Mouse (Mus musculus) ES-Bruce4 (cell line): ENCODE measurements around the gene Zfp599. TPM values are rescaled to one million over a fixed set of nuclear protein-coding genes. Genes with fewer than 3 reads are reported as not detected.

Experiments
- H3K27ac ChIP-seq: 2 replicates; pipeline ENCODE4 v1.5.1; 2012; ENCODE audit warnings: low read length, inconsistent platforms; ENCODE audit not compliant: insufficient read depth
- H3K27me3 ChIP-seq: 2 replicates; pipeline ENCODE4 v1.6.1; 2012; ENCODE audit warnings: mild to moderate bottlenecking, low read length, inconsistent platforms; ENCODE audit not compliant: control insufficient read depth, poor library complexity, insufficient read depth, severe bottlenecking
- H3K36me3 ChIP-seq: 2 replicates; pipeline ENCODE4 v1.6.1; 2012; ENCODE audit warnings: inconsistent platforms, mild to moderate bottlenecking, low read length, moderate library complexity; ENCODE audit not compliant: control insufficient read depth, poor library complexity, insufficient read depth, severe bottlenecking
- H3K4me1 ChIP-seq: one replicate; pipeline ENCODE4 v1.8.1; 2011; ENCODE audit warnings: low read length; ENCODE audit not compliant: control insufficient read depth, insufficient read depth
- H3K4me3 ChIP-seq: 2 replicates; pipeline ENCODE4 v1.5.1; 2011; ENCODE audit warnings: low read depth, mild to moderate bottlenecking, low read length
- H3K9ac ChIP-seq: 2 replicates; pipeline ENCODE4 v1.6.1; 2012; ENCODE audit warnings: low read depth, mild to moderate bottlenecking, inconsistent platforms; ENCODE audit not compliant: poor library complexity, severe bottlenecking
- H3K9me3 ChIP-seq: replicated peaks from 2 replicates; pipeline ENCODE4 v1.6.1; 2012; ENCODE audit warnings: mild to moderate bottlenecking, low read length, inconsistent platforms; ENCODE audit not compliant: control insufficient read depth, poor library complexity, insufficient read depth, severe bottlenecking
- CTCF ChIP-seq: IDR thresholded peaks from one replicate; pipeline ENCODE4 v1.8.1; 2011; ENCODE audit warnings: low read depth, low read length
- EP300 ChIP-seq: IDR thresholded peaks from 2 replicates; pipeline ENCODE4 v1.6.1; 2011; ENCODE audit warnings: low read depth, low read length; ENCODE audit not compliant: insufficient read depth
- POLR2A ChIP-seq: IDR thresholded peaks from one replicate; pipeline ENCODE4 v1.8.1; 2011; ENCODE audit warnings: low read length; ENCODE audit not compliant: insufficient read depth
- polyA plus RNA-seq: library from polyadenylated mRNA; stranded (reverse); fragments of >200 nt; gene quantifications from 2 replicates; pipeline ENCODE4 v1.2.4, GENCODE M21; 2011; ENCODE audit warnings: low read depth; ENCODE audit not compliant: missing spikeins, insufficient read depth, insufficient read length

Zfp599 gene
- polyA plus RNA-seq, 1 experiment: 11.4 TPM

DNA sequence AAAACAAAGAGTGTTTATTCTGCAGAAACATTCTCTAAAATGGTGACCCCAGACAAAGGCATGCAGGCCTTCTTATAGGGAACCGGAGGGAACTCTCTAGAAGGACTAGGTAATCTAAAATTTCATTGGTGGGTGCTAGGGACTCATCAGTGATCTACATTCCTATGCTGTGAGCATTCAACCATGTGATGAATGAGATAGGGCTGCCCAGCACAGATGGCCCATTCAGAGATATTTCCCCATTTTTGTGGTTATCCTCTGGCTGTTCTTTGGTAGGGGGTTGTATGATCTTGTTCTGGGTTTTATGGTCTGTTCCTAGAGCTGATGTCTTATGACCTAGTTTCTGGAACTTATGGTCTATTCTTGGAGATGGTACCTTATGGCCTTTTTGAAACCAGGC lies 9.2 kb upstream of the Zfp599 start:
- Histone ChIP-seq H3K4me1 (no peaks in the 10 kb centered on the region), H3K9ac (no peak overlapping the region), H3K27me3 (no peaks in the 10 kb centered on the region), H3K9me3 (no peaks in the 10 kb centered on the region; the same call in 1 of the 2 replicates), H3K27ac (no peak overlapping the region), H3K4me3 (no peak overlapping the region), H3K36me3 (no peaks in the 10 kb centered on the region)
- TF ChIP-seq POLR2A (no peak), CTCF (no peak), EP300 (no peak)

DNA sequence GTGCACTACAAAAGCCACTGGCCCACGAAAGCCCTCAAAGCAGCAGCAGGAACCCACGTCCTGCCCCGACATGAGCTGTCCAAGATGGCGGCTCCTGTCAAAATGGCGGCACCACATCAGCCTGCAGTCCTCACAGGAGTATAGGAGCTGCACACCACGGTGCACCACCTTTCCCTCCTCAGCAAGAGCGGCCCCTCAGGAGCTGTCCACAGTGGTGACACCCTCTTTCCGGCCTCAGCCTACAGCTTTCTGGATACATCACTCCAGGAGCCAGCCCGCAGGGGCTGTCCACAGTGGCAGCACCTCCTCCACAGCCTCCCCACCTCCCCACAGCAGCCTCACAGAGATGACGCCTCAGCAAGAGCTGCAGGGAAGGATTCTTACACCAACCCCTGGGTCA lies 2.9 kb upstream of the Zfp599 start:
- Histone ChIP-seq H3K4me3 (no peak overlapping the region), H3K9ac (no peak overlapping the region), H3K9me3 (no peaks in the 10 kb centered on the region; the same call in 1 of the 2 replicates), H3K36me3 (peaks cover 3% of the 10 kb centered on the region; the same call in 1 of the 2 replicates), H3K4me1 (no peaks in the 10 kb centered on the region), H3K27ac (no peak overlapping the region), H3K27me3 (no peaks in the 10 kb centered on the region)
- TF ChIP-seq POLR2A: no peak
- TF ChIP-seq EP300: no peak
- TF ChIP-seq CTCF: no peak

DNA sequence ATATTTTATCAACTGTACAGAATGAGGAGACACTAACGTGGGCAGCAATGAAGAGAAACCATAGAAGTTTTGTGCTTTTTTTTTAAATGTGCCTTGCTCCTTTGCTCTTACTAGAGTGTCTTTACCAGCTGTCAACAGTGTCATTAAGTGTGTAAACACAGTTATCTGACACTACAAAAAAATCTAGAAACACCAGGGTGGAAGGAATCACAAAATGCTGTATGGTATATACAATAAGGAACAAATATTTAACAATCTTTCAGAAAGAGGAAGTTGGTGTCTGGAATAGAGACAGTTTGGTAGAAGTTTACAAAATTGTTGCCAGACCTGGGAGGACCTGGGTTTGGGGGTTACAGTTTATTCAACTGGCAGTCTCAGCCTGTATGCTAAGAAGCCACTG lies 1.9 kb upstream of the Zfp599 start:
- Histone ChIP-seq H3K4me1 (no peaks in the 10 kb centered on the region), H3K27me3 (no peaks in the 10 kb centered on the region), H3K27ac (no peak overlapping the region), H3K9me3 (no peaks in the 10 kb centered on the region), H3K4me3 (no peak overlapping the region), H3K36me3 (peaks cover 11% of the 10 kb centered on the region), H3K9ac (no peak overlapping the region)
- TF ChIP-seq EP300 (no peak), POLR2A (no peak), CTCF (no peak)

DNA sequence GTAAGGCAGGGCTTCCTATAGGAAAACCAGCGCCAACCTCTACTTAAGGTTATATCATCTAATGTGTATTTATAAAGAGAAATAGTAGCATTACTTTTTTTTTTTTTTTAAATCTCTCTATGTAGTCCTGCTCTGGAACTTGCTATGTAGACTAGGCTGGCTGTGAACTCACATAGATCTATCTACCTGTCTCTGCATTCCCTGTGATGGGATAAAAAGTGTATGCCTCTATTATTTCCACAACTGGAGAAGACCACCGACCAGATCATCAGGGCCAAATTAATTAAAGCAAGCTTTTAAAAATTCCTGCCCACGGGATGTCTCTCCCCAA lies 362 bp upstream of the Zfp599 start:
- no peak overlapping the region for H3K27ac ChIP-seq

DNA sequence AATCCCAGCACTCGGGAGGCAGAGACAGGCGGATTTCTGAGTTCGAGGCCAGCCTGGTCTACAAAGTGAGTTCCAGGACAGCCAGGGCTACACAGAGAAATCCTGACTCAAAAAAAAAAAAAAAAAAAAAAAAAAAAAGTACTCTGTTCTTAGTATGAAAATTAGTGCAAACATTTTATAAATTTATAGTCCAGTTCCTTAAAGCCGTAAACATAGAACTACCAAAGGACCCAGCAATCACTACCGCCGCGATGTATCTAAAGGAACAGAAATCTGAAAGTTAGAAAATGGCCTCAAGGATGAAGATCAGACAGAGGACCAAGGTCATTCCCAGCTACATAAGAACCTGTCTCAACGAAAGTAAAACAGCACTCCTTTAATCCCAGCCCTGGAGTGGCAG lies 911 bp downstream of the Zfp599 start:
- peak overlapping the region; percentile 86 for H3K4me3 ChIP-seq
- TF ChIP-seq CTCF (no peak), EP300 (no peak), POLR2A (no peak)
- 0 out of 2 replicates have a peak, but pooled peaks cover under 1% of the 10 kb centered on the region for H3K9me3 ChIP-seq
- H3K9ac ChIP-seq: peak overlapping the region; percentile 90
- H3K36me3 ChIP-seq: peaks cover 28% of the 10 kb centered on the region
- no peaks in the 10 kb centered on the region for H3K4me1 ChIP-seq
- no peak overlapping the region for H3K27ac ChIP-seq
- H3K27me3 ChIP-seq: no peaks in the 10 kb centered on the region

More for the DNA sequence above, 362 bp upstream of the Zfp599 start:
- Histone ChIP-seq H3K36me3 (peaks cover 24% of the 10 kb centered on the region), H3K4me3 (peak overlapping the region; percentile 22; the same call in 1 of the 2 replicates), H3K9me3 (no peaks in the 10 kb centered on the region), H3K4me1 (no peaks in the 10 kb centered on the region), H3K9ac (peak overlapping the region; percentile 90), H3K27me3 (no peaks in the 10 kb centered on the region)
- TF ChIP-seq CTCF: no peak

DNA sequence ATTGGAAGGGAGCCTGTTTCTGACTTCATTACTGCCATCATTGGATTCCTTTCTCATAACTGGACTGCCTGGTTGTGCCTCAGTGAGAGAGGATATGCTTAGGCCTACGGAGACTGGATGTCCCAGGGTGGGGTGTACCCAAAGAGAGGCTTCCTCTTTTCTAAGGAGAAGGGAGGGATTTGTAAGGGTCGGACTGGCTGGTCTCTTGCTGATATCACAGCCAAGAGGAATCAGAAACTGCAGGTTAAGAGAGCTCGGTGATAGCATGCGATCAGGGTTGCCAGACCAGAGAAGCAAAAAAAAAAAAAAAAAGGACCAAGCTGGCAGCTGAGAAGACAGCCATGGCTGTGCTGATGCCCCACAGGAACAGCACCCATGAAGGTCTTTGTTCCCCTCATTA lies 3.1 kb downstream of the Zfp599 start:
- Histone ChIP-seq H3K4me3 (no peak overlapping the region), H3K27ac (no peak overlapping the region), H3K27me3 (no peaks in the 10 kb centered on the region), H3K9me3 (peaks cover 6% of the 10 kb centered on the region; the same call in 1 of the 2 replicates), H3K36me3 (peaks cover 46% of the 10 kb centered on the region), H3K9ac (no peak overlapping the region), H3K4me1 (no peaks in the 10 kb centered on the region)
- TF ChIP-seq EP300 (no peak), CTCF (no peak), POLR2A (no peak)
